Mouse (Mus musculus) embryonic facial prominence, embryonic 14.5 days (tissue): Measurements from ENCODE around the gene Nav2. TPM values are rescaled to one million over a fixed set of nuclear protein-coding genes. Genes with fewer than 3 reads are reported as not detected.

Experiments
- ATAC-seq: fragments of 200-750 bp; cut with Nextera tagmentation; 2 replicates; pipeline ENCODE4 v1.8.0; 2017; ENCODE audit warnings: low read depth, moderate number of reproducible peaks, moderate TSS enrichment
- DNase-seq: peaks from one replicate; pipeline ENCODE4 v3.0.0-alpha.2; 2015; ENCODE audit warnings: low spot score
- H3K27ac ChIP-seq: fragments of 300-500 bp; sonication (generic); replicated peaks from 2 replicates; pipeline ENCODE4 v1.5.1; 2014; ENCODE audit warnings: low read depth, mild to moderate bottlenecking, low read length, moderate library complexity
- H3K27me3 ChIP-seq: fragments of 300-500 bp; sonication (generic); replicated peaks from 2 replicates; pipeline ENCODE4 v1.6.1; 2014; ENCODE audit warnings: low read length; ENCODE audit not compliant: control insufficient read depth, insufficient read depth
- H3K36me3 ChIP-seq: fragments of 300-500 bp; sonication (generic); 2 replicates; pipeline ENCODE4 v1.6.1; 2014; ENCODE audit warnings: low read length, mixed read lengths; ENCODE audit not compliant: control insufficient read depth, insufficient read depth
- H3K4me1 ChIP-seq: fragments of 300-500 bp; sonication (generic); 2 replicates; pipeline ENCODE4 v1.6.1; 2014; ENCODE audit warnings: antibody characterized with exemption, low read length; ENCODE audit not compliant: control insufficient read depth, insufficient read depth
- H3K4me2 ChIP-seq: fragments of 300-500 bp; sonication (generic); 2 replicates; pipeline ENCODE4 v1.6.1; 2014; ENCODE audit warnings: low read depth, mild to moderate bottlenecking, low read length, moderate library complexity, mixed read lengths
- H3K4me3 ChIP-seq: fragments of 300-500 bp; sonication (generic); 2 replicates; pipeline ENCODE4 v1.5.1; 2014; ENCODE audit warnings: low read depth, mild to moderate bottlenecking, low read length
- H3K9ac ChIP-seq: fragments of 300-500 bp; sonication (generic); 2 replicates; pipeline ENCODE4 v1.6.1; 2014; ENCODE audit warnings: low read depth, mild to moderate bottlenecking, low read length, moderate library complexity, mixed read lengths
- H3K9me3 ChIP-seq: fragments of 300-500 bp; sonication (generic); 2 replicates; pipeline ENCODE4 v1.6.1; 2016; ENCODE audit warnings: low read length; ENCODE audit not compliant: control insufficient read depth
- WGBS: fragments of 180-500 bp; shearing (Covaris S2); extraction: QIAGEN DNeasy Blood & Tissue Kit; methylation state at CpG from one replicate; pipeline ENCODE4 v1.1.7; 2014; 5-methylcytosine and 5-hydroxymethylcytosine counted together
- polyA plus RNA-seq: library from polyadenylated mRNA; unstranded; fragments of >200 nt; fragmentation: Nextera tagmentation; extraction: Ambion mirVana; gene quantifications from 2 replicates; pipeline ENCODE4 v1.2.1, GENCODE M21; 2014

The Nav2 gene
- polyA plus RNA-seq, 1 experiment from 2014 or later = 13.5 TPM

DNA sequence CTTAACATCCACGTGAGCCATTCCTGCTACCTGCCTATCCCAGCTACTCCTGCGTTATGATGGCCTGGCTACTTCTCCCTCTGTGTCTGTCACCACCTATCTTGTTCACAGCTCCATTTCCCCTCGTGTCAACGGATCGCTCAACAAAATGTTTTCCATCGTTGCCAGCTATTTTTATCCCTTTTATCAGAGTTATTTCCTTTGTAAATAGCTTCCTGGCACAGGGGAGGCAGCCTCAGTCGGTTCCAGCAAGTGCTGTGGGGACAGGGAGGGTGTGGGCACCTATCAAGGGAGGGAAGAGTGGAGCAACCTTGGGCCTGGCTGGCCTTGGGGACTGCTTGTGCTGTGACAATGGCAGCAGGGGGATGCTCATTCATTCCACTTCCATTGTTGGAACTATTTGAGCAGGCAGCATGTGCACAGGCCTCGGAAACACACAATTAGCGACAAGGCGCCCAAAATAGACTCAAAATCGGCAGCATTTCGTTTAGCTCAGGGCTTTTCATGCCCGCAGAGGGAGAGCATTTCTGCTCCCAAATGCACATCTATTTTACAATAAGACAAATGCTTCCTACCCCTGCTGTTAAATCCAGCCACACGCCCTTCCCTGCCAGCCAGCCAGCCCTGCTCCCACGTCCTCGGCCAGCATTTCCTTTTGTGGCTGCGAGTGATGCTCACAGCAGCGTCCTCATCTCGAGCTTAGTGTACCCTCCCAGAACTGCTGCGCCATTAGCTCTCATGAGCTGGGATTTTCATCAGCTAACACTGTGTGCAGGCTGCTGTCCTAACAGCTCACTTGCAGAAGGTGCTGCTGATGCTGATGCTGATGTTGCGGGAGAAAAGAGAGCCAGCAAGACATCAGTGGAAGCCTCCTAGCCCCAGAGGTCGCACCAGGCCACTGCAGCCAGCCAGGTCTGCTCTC lies 237.5 kb downstream of the Nav2 start:
- no peak overlapping the region for H3K9ac ChIP-seq
- DNase-seq (no peak), ATAC-seq (no peak)
- WGBS = 57% methylated on average over 22 of the region's 22 CpGs
- H3K36me3 ChIP-seq = no peaks in the 10 kb centered on the region
- H3K9me3 ChIP-seq = no peaks in the 10 kb centered on the region; the same call in 1 of the 2 replicates
- no peak overlapping the region for H3K4me2 ChIP-seq
- no peaks in the 10 kb centered on the region for H3K4me1 ChIP-seq
- H3K27ac ChIP-seq = no peak overlapping the region
- no peaks in the 10 kb centered on the region for H3K27me3 ChIP-seq
- H3K4me3 ChIP-seq = no peak overlapping the region

DNA sequence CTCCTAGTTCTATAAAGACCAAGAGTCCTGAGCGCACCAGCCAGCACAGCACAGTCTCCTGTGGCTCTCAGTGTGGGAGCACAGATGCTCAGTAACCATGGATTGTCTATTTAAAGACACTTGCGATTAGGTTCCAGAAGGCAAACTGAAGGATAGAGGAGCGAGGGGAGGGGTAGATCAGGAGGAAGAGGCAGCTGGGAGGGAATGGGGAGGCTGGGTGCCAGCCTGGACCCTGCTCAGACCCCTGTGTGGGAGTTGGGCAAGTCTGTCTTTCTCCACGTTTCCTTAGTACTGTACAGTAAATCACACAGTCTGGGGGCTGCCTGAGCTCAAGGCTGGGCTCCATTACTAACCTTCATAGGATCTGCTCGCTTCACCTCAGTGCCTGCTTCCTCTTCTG lies 243.8 kb downstream of the Nav2 start:
- Histone ChIP-seq H3K27me3 (no peaks in the 10 kb centered on the region), H3K9me3 (peaks cover 4% of the 10 kb centered on the region), H3K27ac (no peak overlapping the region), H3K4me1 (no peaks in the 10 kb centered on the region), H3K36me3 (no peaks in the 10 kb centered on the region), H3K4me2 (no peak overlapping the region), H3K9ac (no peak overlapping the region), H3K4me3 (no peak overlapping the region)
- no peak for ATAC-seq
- DNase-seq = no peak
- 61% methylated on average over 5 of the region's 5 CpGs for WGBS

DNA sequence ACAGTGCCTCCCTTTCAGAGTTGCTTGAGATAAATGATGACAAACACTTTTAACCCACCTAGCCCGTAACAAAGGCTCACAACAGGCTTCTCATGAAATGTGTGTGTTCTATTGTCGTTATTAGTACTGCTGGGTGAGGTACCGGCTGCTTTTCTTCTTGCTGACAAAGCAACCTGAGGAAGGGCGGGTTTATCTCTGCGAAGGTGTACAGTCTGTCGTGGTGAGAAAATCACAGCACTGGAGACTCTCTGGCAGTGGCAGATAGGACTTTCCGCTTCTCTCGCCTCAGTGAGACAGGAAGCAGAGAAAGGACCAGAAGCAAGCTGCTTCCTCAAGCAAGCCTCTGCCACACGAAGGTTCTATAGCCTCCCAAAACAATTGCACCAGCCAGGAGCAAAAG lies 244.2 kb downstream of the Nav2 start:
- ATAC-seq (no peak), DNase-seq (no peak)
- Histone ChIP-seq H3K4me1 (no peaks in the 10 kb centered on the region), H3K27me3 (no peaks in the 10 kb centered on the region), H3K27ac (no peak overlapping the region), H3K36me3 (no peaks in the 10 kb centered on the region), H3K4me2 (no peak overlapping the region), H3K9ac (no peak overlapping the region), H3K9me3 (peaks cover 4% of the 10 kb centered on the region), H3K4me3 (no peak overlapping the region)
- 76% methylated on average over 9 of the region's 9 CpGs for WGBS

DNA sequence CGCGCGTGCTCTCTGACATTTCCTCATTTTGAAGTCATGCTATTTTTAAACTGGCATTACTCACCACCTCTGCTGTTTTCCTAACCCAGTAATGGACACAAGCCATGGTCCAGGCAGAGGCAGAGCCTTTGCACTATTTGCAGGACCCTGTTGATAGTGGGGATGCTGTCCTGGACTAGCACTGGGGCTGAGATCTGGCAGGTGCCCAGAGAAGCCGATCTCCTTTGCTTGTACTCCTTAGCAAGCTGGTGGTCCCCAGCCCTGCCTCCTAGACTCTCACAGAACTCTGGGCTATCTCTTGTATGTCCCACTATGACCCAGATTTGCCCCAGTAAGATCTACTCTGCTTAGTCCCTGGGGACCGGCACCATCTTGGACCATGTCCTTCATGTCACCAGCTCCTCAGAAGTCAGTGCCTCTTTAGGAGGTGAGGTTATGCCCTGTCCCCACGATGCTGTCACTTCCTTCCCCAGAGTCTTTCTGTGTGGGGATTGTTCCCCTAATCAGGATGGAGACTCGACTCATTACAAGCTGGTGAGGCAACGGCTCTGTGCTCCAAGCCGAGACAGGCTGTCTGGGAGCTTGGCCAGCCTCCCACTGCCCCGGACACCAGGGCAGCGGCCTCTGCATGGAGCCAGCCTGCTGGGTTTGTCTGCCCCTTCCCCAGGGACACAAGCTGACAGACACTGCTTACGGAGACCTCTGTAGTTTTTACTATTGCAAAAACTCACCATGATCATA lies 250.3 kb downstream of the Nav2 start:
- no peak overlapping the region for H3K27ac ChIP-seq
- WGBS = 71% methylated on average over 12 of the region's 12 CpGs
- no peaks in the 10 kb centered on the region; the same call in 1 of the 2 replicates for H3K27me3 ChIP-seq
- peaks cover 4% of the 10 kb centered on the region for H3K9me3 ChIP-seq
- H3K4me3 ChIP-seq = no peak overlapping the region
- H3K36me3 ChIP-seq = no peaks in the 10 kb centered on the region
- ATAC-seq = no peak; the same call in 1 of the 2 replicates
- H3K4me2 ChIP-seq = no peak overlapping the region
- 0 out of 2 replicates have a peak, but pooled peaks cover 11% of the 10 kb centered on the region for H3K4me1 ChIP-seq
- DNase-seq = no peak
- no peak overlapping the region for H3K9ac ChIP-seq

DNA sequence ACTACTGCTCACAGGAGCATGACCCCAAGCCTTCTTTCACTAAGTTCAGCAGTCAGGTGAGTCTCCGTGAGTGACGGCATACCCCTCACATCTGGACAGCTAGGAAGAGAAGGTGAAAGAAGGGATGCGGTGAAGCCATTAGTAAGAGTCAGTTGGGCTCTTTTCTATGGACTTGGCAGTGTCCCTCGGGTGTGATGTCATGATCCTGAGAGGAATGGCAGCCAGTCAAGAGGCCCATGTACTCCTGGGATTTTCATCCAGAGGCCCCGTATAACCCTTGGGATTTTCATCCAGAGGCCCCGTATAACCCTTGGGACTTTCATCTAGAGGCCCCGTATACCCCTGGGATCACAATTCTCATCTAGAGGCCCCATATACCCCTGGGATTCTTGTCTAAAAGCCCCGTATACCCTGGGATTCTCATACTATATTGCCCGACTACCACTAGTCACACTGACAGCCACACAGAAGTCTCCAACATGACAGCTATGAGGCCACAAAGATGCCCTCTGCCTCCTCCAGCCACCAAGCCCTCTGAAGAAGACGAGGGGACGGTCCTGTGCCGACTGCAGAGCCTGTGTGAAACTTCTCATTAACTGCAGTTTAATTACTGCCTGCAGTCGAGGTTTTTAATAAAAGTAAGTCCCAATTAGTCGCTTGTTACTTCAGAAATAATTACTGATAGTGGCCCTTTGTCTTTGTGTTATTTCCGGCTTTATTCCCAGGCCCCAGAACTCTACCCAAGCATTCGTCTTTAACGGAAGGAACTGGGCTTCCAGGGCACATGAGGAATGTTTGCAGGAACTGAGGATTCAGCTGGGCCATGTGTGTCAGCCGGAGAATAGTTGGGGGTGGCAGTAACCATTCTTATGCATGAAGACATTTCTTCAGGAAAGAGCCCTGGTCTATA lies 251.4 kb downstream of the Nav2 start:
- no peaks in the 10 kb centered on the region for H3K36me3 ChIP-seq
- H3K27me3 ChIP-seq = no peaks in the 10 kb centered on the region; the same call in 1 of the 2 replicates
- H3K27ac ChIP-seq = no peak overlapping the region
- no peak for DNase-seq
- H3K4me2 ChIP-seq = no peak overlapping the region
- no peak for ATAC-seq
- no peak overlapping the region for H3K4me3 ChIP-seq
- peaks cover 4% of the 10 kb centered on the region for H3K9me3 ChIP-seq
- 0 out of 2 replicates have a peak, but pooled peaks cover 14% of the 10 kb centered on the region for H3K4me1 ChIP-seq
- 74% methylated on average over 18 of the region's 18 CpGs for WGBS
- H3K9ac ChIP-seq = no peak overlapping the region

DNA sequence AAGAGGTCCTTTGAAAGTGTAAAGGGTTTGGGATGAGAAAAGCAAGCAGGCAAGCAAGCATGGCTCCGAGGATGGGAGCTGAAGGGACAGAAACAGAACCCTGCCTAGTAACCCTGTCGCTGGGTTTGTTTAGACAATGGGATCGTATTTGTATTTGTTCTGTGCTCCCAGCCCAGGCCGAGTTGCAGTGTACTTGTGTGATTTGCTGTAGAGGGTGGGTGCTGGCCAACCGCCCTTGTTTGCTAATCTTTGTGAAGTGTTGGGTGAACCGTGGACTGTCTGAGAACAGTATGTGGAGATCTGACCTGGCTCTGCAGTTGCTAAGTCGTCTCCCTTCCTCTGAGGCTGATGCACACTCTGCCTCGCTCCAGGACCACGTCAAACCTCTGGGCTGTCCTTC lies 253.6 kb downstream of the Nav2 start:
- no peak overlapping the region for H3K4me3 ChIP-seq
- ATAC-seq (no peak; the same call in 1 of the 2 replicates), DNase-seq (no peak)
- H3K9ac ChIP-seq = no peak overlapping the region
- no peaks in the 10 kb centered on the region for H3K9me3 ChIP-seq
- no peak overlapping the region for H3K4me2 ChIP-seq
- 34% methylated on average over 9 of the region's 9 CpGs for WGBS
- no peaks in the 10 kb centered on the region for H3K36me3 ChIP-seq
- no peaks in the 10 kb centered on the region; the same call in 1 of the 2 replicates for H3K27me3 ChIP-seq
- H3K4me1 ChIP-seq = 0 out of 2 replicates have a peak, but pooled peaks cover 14% of the 10 kb centered on the region
- H3K27ac ChIP-seq = no peak overlapping the region

DNA sequence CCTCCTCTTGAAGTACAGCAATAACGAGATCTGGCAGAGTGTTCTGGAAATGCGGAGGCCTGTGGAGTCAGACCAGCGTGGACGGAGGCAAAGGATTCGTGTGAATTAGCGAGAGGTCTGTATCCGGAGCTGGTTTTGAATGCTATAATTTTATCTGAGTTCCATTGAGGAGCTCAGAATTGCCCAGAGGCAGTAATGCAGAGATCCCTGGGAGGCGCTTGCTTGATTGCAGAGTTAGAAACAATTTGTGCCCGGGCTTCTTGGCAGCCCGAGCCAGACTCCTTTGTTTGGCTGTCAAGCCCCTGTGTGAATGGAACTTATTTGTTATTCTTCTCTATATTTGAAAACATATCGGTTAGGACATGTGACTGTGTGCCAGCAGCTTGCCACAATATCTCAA lies 255.3 kb downstream of the Nav2 start:
- Histone ChIP-seq H3K4me2 (no peak overlapping the region), H3K36me3 (no peaks in the 10 kb centered on the region), H3K4me1 (0 out of 2 replicates have a peak, but pooled peaks cover 14% of the 10 kb centered on the region), H3K4me3 (no peak overlapping the region), H3K27me3 (no peaks in the 10 kb centered on the region; the same call in 1 of the 2 replicates), H3K9ac (no peak overlapping the region; the same call in 1 of the 2 replicates), H3K27ac (no peak overlapping the region; the same call in 1 of the 2 replicates), H3K9me3 (no peaks in the 10 kb centered on the region)
- DNase-seq = peak; percentile 72
- WGBS = 41% methylated on average over 11 of the region's 11 CpGs
- ATAC-seq = 0 out of 2 replicates have a peak, but pooled peaks have one; percentile 28

DNA sequence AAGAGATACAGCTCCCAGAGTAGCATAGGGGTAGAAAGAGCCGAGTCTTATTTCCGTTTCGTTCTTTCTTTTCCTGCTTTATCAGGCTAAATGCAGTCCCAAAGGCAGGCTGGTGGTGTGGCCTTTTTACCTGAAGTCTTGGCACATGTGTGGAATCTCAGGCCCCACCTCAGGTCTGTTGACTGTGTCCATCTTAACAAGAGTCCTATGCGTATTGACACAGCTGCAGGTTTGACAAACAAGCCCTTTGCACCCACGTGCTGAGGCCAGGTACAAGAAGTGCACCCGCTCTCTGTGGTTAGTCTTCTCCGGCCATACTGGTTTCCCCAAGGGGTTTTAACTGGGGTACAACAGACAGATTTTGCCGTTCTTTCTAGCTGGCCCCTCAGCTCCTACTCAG lies 256.4 kb downstream of the Nav2 start:
- Histone ChIP-seq H3K27ac (no peak overlapping the region), H3K4me1 (0 out of 2 replicates have a peak, but pooled peaks cover 14% of the 10 kb centered on the region), H3K27me3 (no peaks in the 10 kb centered on the region; the same call in 1 of the 2 replicates), H3K9ac (no peak overlapping the region), H3K4me2 (no peak overlapping the region), H3K36me3 (no peaks in the 10 kb centered on the region), H3K4me3 (no peak overlapping the region), H3K9me3 (no peaks in the 10 kb centered on the region)
- WGBS = 82% methylated on average over 8 of the region's 8 CpGs
- ATAC-seq (no peak), DNase-seq (no peak)
